Mouse (Mus musculus) liver, postnatal 0 days (tissue): ENCODE data around the gene Ankrd52.
"Not testable (repeated sequence)": the region's sequence is repeated elsewhere in the genome, so short reads cannot be mapped to it uniquely, and the experiment has no call there.

ENCODE experiments used
- CTCF ChIP-seq: sonication (generic); IDR thresholded peaks from 2 replicates; pipeline ENCODE4 v1.5.1; 2016; ENCODE audit warnings: antibody characterized with exemption, low read depth
- EP300 ChIP-seq: IDR thresholded peaks from 2 replicates; pipeline ENCODE4 v1.6.1; 2016; ENCODE audit warnings: antibody characterized with exemption, low read depth, mild to moderate bottlenecking

- TF ChIP-seq CTCF, EP300: not testable (repeated sequence)
These were observed 44.3 kb upstream of the Ankrd52 start for GRCm38 (mm10) chr10:128332358-128333249.
